Mouse (Mus musculus) megakaryocyte progenitor cell, adult 5-6 weeks (primary cell): ENCODE measurements around the gene Hoxc4. TPM values are rescaled to one million over a fixed set of nuclear protein-coding genes. Genes with fewer than 3 reads are reported as not detected.

Experiments
- ATAC-seq: replicated peaks from 2 replicates; pipeline ENCODE4 v1.8.0; 2016; ENCODE audit warnings: mild to moderate bottlenecking, moderate TSS enrichment, inconsistent platforms; ENCODE audit not compliant: poor library complexity
- total RNA-seq, 2 experiments: library from RNA; stranded (forward) in 1 of 2; stranded (reverse) in 1 of 2; fragments of 157-497, 149-512 nt in 1 of 2; fragments of 200-1000 nt in 1 of 2; gene quantifications; 2 replicates each; pipeline versions ENCODE4 v1.2.3 to v1.2.4; 2015 to 2017

The Hoxc4 gene
- total RNA-seq, 2 experiments from 2014 or later, result not detected

DNA sequence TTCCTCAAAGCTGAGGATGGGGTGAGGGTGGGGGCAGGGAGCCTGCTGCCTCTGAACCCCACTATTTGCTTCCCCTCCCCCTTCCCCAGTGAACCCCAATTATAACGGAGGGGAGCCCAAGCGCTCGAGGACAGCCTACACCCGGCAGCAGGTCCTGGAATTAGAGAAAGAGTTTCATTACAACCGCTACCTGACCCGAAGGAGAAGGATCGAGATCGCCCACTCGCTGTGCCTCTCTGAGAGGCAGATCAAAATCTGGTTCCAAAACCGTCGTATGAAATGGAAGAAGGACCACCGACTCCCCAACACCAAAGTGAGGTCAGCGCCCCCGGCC lies 16.8 kb downstream of the Hoxc4 start:
- no peak for ATAC-seq

DNA sequence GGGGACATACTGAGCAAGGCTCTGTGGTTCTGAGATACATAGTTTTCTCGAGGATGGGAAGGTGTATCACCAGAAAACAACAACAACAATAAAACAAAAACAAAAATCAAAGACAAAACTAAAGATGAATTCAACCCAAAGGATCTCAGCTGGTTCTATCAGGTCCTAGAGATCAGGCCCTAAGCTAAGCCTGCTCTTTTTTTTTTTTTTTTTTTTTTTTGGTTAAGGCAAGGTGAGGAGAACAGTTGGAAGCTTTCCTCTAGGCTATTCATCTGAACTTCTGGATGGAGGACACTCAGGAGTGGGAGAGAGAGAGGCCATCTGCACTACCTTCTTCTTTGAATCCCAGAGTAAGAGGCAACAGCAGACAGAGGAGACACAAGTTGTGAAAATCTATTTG lies 18.8 kb downstream of the Hoxc4 start:
- ATAC-seq, result no peak

DNA sequence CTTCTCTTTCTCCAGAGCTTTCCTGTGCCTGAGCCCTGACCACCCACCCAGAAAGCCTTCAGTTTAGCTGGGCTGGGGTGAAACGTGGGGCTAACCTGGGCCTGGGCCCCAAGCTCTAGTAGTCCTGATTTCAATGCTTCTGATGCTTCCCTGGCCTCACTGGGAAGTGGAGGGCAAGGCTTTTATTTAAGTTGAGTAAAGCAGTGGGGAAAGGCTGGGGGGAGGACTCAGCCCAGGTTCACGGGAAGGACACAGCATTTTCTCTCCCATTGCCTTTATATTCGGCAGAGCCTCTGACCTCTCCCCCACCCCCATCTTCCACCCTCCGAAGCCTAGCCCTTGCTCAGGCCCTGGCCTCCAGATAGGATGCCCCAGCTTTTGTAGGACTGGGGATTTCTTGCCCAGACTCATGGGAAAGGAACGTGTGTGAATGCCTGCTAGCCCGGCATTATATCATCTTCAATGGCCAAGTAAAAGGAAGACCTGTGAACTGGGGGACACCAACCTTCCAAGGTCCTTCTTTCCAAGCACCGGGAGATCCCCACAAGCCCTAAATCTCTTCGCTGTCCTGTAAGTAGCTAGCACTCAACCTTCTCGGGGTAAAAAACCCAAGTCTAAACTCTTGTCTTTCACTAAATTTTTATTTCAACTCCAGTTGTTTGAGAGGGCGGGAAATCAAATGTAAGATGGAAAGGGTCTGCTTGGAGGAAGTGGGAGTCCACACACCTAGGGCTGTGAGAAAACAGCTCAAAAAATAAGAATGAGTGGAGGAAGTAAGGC lies 20.2 kb downstream of the Hoxc4 start:
- ATAC-seq, result no peak

DNA sequence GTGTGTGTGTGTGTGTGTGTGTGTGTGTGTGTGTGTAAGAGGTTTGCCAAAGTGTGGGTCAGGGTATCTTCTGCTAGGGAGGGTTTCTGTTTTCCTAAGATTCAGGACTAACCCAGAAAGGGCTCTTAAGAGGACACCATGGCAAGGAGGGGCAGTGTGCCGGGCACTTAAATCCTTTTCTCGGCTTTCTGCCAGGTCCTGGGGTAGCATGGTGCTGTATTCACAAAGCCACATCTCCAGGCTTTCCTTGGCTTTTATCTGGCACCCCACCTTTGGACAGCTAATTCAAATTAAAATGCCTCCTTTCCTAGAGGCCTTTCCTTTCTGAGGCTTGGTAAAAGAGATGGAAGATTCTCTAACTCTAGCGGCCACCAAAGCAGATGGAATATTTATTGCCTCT lies 20.9 kb downstream of the Hoxc4 start:
- ATAC-seq, result no peak

DNA sequence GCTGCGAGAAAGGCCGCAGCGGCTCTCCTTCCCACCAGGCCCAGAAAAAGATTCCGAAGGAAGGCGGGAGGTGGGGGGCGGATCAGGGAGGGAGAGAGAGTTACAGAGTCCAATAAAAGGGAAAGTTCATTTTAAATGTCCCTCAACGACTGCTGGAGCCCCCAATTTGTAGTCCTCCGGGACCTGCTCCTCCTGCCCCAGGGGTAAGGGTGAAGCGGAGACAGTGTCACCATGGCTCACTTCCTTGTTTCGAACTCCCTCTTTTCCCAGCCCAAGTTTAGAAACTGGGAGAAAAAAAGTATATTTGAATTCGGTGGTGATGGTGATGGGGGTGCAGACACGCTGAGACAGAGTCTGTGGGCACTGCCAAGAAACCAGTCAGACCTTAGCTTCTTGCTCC lies 21.9 kb downstream of the Hoxc4 start:
- ATAC-seq, result no peak

DNA sequence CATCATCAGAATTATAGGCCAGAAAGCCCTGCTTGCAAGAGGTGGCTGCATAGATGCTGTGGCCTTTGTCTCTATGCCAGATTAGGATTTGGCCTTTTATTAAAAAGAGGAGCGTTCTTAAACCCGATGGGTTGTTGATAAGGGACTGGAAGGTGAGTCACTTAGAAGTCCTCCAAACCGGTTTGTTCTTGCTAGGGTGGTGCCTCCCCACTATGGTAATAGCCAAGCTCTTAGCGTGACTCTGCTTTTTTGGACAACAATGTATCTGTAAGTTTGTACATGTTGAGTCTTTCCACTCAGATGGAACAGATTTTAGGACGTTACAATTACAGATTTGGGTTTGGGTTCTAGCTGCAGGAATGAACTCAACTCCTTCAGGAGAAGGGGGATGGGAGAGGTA lies 22.9 kb downstream of the Hoxc4 start:
- ATAC-seq, result no peak

DNA sequence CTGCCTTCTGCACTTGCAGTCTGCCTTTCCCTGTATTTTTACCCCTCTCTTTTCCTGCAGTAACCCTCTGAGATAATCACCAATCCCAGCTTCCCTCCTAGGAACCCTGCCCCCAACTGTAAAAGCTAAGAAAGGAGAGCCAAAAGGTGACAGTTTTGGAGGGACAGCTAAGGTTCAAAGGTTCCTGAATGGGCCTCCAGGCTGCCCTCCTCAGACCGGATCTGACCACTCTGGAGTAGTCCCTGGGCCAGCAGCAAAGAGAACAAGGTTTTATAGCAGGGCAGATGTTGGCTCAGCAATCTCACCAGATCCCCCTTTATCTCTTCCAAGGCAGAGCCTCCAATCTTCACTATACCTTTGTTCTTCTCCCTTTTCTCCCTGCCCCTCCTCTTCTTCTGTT lies 23.5 kb downstream of the Hoxc4 start:
- no peak for ATAC-seq

DNA sequence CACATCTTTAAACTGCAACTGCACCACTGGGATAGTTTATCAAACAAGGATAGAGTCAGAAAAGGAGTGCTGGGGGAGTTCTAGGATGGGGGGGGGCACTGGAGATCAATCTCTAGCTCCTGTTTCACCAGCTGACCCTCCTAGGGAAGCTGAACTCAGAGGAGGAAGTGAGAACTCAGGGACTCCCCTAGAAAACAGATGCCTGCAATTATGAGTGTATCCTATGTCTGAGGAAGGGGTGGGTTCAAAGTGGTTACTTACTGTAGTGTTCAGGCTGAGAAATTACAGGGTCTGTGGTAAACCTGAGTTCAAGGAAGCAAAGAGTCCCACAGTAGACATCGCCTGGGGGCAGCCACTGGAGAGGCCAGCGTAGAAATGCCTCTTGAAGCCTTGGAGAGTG lies 32.9 kb downstream of the Hoxc4 start:
- 0 out of 2 replicates have a peak, but pooled peaks have one; percentile 20 for ATAC-seq

DNA sequence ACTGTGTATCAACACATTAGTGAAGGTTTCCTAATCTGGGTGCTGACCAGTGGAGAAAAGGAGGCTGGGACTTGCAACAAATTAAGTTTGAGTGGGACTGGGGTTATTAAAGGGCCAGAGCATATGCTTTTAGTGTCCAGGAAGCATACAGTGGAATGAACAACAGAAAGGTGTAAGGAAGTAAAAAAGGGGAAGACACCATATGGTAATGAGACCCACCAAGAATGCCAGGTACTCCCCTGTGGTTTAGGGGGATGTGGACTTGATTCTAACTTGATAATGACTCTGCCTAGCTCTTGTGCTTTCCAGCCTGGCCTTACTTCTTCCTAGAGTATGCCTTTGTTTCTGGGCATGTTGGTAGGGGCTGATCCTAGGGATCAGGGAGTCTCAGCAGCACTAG lies 34.5 kb downstream of the Hoxc4 start:
- ATAC-seq, result no peak

DNA sequence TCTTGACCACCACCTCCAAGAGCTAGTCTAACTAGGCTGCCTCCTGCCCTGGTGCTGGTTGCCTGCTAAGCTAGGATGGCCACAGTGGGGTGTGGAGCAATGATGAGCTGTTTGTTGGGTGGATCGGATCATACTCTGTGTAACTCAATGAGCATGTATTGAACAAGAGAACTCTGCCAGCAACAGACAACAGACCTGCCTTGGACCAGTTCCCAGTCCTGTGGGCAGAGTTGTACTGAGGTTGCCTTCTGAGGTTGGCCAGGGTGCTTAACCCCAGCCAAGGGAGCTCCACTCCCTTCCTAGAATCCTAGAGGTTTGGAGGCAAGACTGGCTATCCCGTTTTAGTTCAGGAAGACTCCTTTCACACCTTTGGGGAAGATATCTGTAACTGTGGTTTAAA lies 37.7 kb downstream of the Hoxc4 start:
- ATAC-seq, result no peak

DNA sequence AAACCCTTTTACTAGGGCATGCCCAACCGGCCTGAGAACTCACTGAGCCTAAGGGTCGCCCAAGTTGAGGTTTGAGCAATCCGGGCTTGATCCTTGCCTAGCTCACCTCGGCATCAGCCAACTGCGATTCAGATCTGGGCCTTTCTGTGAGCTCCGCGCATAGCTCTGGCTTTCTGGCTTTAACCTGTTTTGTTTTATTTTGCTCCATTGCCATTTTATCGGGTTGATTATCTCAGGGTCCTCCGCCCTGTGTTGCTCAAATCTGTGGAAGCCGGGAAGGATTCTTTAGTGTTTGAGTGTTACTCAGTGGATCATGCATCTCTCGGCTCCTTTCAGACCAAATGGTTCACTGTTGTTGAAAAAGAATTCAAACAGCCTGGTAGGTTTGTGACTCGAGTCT lies 40.0 kb downstream of the Hoxc4 start:
- ATAC-seq, result no peak

DNA sequence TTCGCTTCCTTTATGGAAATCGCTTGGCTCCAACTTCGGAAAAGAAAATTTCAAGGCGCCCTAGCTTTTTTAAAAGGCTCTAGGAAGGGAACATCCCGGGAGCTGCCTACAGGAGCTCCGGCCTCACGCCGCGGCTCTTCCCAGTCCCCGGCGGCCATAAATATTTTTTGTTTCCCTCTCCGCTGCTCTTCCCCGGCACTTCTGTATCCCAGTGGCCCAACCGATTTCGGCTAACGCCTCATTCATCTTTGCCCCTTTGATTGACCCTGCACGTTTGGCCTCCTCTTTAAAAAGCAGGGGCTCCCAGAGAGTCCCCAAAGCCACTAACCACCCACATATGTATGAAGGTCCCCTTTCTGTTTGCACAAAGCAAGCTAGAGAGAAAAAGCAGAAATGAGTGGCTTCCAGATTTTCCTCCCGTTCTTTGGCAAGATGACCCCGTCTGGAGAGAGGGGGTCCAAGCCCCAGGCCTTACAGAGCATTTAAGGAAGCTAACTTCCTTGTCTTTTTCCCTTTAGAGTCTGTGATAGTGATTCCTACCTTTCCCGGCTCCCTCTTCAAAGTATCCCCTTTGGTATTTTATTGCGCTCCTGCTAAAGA lies 40.8 kb downstream of the Hoxc4 start:
- ATAC-seq, result no peak

DNA sequence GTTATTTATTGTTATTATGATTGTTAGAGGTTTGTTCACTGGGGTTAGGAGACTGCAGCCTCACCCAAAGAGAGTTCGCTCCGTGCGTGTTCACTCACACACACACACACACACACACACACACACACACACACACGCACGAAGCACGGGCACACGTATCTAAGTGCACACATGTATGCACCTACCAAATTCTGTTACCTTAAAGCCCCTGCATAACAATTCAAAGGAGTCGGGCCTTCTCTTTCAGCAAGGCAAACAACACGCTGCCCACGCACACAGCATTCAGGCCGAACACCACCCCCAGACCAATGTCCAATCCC lies 41.2 kb downstream of the Hoxc4 start:
- ATAC-seq, result no peak

DNA sequence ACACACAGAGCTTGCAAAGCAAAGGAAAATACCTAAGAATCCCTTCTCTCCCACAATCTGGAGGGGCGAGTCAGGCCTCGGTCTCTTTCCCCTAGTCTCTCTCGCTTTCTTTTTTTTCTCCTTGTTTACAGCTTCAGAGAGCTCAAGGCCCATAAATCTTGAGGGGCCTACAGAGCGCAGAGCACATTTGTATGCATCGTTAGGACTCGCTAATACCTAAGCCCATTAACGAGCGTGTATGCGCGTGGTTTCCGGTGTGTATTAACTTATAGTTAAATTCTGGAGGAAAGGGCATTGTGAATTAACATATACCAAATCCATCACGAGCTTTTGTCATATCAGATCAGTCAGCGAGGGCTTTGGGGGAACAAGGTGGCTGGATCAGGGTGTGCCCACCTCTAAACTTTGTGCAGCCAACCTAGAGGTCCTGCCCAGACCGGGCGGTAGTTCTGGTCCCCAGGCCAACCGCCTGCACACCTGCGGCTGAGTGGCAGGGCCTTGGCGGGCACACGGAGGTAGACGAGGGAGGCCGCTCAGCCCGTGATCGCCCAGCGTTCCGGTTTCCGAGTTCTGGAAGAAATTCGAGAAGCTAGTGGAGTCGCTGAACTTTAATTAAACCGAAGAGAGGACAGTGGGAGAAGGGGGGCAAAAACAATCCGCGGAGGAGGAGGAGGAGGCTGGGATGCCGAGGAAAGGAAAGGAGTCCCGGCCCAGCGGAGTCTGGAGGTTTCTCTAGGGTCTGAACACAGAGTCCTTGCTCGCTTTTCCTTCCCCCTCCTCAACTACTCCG lies 41.8 kb downstream of the Hoxc4 start:
- no peak for ATAC-seq

DNA sequence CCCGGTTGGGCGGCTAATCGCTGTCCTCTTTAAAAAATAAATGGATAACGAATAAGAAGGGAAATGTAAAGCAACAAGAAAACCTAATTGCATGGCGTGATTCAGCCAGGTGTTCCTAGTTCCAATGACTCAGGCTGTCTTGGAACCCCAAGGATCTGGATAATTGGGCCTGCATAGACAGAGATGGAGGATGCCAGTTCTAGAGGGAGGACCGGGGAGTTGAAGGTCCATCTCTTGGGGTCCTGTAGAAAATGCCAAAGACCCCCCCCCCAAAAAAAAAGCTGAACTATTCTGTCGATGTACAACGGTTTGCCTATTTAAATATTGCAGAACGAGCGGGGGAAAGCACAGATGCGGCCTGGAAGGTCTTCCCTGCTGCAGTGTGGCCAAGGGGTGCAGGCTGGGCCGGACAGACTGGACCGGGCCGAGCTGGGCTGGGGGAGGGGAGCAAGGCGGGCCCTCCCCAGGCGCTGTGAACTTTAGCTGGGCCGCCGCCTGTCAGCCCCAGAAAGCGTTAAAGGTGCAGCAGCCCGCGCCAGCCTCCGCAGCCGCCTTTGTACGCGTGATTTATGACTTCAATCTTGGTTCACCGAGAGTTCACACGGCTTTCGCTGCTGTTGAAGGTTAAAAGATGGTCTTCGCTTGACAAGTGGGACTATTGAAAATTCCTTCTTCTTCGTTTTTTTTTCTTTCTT lies 42.5 kb downstream of the Hoxc4 start:
- no peak for ATAC-seq

DNA sequence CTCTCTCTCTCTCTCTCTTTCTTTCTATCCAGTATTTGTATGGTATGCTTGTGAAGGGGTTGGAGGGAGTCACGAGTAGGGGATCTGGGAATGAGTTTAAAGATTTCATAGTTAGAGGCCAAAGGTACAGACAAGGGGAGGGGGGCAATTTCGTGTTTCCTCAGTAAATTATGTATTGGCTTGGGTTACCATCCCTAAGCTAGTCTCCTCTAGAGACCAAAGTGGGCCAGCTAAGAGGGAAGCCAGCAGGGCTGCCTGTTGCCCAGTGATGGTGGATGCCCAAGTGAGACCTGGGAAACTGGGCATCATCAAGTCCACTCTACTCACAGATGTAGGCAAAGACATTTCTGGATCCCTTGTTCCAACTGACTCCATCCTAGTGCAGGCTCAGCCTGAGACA lies 43.3 kb downstream of the Hoxc4 start:
- no peak for ATAC-seq

DNA sequence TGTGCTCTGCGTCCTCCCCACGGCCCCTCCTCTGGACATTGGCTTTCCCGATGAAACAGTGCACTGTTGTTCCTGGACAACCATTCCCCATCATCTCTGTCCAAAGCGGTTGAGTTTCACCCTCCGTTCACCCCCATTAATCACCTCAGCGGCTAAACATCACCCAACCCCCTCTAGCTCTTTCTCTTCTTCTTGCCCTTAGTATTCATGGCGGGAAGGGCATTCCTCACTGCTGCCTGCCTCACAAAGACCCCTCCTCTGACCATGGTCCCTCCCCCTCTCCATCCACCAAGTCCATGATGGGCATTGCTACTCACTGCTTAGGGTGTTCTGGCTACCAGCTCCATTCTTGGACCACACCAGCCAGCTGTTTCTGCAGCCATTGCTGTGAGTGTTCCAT lies 46.9 kb downstream of the Hoxc4 start:
- ATAC-seq, result no peak

DNA sequence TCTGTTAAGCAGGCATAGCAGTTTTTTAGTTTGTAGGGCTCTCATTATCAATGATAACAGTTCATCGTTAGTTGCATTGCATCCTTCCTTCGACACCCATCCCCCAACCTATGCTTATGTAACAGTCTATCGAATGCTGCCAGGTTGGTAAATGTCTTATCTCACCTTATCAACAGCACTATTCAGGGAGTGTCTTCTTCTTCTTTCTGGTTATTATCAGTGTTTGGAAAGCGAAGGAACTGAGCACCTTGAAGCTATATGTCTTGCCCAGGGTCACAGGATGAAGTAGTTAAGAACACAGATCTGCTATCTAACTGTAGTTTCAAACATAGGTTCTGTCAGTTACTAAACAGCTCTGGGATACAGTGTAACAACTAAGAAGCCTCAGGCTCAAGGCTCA lies 49.0 kb downstream of the Hoxc4 start:
- no peak for ATAC-seq

DNA sequence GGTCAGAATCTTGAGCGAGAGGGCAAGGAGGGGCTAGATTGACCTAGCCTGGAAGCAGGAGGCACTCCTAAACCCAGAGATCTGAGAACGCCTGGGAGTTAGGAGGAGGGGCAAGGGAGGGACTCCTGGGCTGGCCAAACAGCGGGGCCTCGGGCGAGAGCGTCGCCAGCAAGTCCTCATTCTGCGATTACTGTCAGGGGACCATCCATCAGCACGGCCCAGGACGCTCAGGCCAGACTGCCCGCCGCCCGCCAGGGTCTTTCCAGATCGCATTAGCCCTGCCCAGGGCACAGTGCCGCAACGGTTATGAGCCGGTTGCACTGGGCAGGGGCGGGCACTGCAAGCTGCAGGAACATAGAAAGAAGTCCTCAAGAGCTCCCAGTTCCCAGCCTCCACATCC lies 50.4 kb downstream of the Hoxc4 start:
- no peak for ATAC-seq

DNA sequence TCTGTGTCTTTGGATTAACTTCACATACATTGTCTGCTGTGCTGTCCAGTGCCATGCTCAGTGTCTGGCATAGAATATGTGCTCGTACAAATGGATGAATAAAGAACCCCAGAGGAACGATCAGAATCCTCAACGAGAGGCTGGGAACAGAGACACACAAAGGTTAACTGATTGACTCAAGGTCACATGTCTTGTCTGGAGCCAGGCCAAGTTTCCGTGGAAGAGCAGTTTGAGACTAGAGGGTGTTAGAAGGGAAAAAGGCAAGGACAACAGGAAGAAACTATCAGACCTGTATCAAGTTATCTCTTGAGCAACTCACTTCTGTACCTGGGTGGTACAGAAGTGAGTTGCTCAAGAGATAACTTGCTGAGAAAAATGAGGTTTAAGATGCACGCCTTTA lies 52.5 kb downstream of the Hoxc4 start:
- ATAC-seq, result no peak

DNA sequence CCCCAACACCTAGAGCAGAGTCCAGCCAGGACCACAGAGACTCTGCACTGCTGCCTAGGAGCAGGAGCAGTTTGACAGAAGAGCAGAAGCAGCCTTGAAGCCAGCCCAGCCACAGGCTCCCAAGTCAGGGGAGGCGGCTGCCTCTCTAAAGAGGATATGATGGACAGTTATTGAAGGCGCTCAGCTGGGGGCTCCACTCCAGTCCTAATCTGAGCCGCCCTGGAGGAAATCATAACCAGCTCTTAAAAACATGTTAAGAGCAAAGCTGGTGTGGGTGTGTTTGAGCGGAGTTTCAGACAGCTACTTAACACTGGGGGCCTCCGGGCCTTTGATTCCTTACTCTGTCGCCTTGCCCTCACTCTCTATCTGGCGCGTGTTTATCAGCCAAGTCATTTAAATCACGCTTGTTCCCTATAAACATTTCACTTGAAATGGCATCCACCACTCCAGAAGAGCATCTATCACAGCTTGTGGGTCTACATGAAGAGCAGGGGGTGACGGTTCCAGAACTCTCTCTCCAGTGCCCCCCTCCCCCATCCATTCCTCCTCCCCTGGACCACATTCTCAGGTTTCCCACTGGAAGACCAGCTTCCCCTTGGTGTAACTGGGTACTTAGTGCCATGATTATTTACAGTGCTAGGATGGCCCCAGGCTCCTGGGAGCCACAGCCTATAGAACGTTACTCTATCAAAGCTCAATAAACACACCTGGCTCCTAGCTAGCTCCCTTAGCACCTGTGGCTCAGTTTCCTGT lies 56.1 kb downstream of the Hoxc4 start:
- ATAC-seq, result no peak
